Mouse (Mus musculus) right cerebral cortex, postnatal 36 days (tissue): ENCODE results near the gene Tia1.
A peak's percentile ranks its signal among the peaks of the same experiment; 100 is the strongest.

Experiments used
- DNase-seq, 2 experiments: peaks; one replicate each; pipeline ENCODE4 v3.0.0; 2022; ENCODE audit warnings: low spot score in 2 of 2, mixed read lengths in 1 of 2

Tia1 gene

DNA sequence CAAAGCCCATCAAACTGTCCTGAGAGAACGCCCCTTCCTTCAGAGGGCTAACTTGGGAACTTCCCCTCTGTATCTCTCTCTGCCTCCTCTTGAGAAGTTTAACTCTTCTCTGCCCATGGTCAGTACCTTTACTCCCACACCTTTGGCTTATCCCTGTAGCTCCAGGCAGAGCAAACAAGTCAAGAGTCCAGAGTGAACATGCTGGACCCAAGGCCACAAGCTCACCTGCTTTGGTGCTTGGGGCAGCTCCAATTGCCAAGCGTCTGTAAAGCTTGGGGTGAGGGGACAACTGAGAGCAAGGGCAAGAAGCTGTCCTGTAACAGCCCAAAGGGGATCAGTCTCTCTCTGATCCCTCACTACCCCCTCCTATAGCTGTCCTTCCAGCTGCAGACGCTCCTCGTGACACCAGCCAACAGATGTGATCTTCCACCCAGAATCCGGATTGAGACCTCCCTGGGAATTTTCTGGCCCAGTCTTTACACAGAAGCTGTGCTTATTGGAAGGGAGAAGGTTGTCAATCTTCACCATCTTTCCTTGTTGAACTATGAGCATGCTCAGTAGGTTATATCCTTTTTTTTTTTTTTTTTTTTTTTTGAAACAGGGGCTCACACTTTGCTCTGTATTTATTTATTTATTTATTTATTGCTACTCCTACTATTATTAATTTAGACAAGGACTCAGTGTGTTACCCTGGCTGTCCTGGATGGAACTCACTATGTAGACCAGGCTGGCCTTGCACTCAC, 18.5 kb upstream of the Tia1 start:
- no peak for DNase-seq

- DNase-seq = no peak
These were observed 16.7 kb upstream of the Tia1 start for GRCm38 (mm10) chr6:86387313-86387712.

- DNase-seq = no peak
These were observed 15.6 kb upstream of the Tia1 start for GRCm38 (mm10) chr6:86388461-86388860.

DNA sequence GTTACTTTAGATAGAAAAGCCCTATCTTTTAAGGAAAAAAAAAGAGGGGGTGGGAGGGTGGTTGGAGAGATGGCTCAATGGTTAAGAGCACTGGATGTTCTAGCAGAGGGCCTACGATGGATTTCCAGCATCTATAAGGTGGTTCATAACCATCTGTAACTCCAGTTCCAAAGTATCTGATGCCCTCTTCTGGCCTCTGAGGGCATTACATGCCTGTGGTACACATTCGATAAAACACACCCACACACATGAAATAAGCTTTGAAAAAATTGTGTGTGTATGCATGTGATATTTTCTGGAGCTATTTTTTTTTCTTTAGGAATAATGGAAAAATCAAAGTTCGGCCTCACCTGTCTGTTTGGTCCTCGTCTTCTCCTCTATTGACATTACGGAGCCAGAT, 12.7 kb upstream of the Tia1 start:
- DNase-seq = no peak

GRCm38 (mm10) chr6:86393187-86393586, 10.8 kb upstream of the Tia1 start:
- no peak for DNase-seq

- DNase-seq = no peak
These were observed 9.8 kb upstream of the Tia1 start for GRCm38 (mm10) chr6:86394078-86394720.

DNA sequence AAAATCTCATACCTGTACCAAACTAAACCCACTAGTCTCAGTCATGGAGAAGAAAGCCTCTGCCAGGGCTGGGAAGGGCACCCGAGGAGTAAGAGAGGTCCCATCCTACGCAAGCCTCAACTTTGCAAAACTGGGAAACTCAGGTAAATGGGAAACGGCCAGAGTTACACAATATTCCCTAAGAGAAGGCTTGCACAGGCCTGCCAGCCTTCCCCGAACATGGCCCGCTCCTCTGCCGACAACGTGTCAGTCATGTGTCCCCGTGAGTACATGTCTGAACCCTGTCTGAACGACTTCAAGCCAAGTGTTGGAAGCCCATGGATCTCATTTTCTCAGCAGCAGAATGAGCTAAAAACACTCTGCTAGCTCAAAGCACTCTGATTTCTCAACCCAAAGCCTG, 9.0 kb upstream of the Tia1 start:
- DNase-seq = no peak

DNA sequence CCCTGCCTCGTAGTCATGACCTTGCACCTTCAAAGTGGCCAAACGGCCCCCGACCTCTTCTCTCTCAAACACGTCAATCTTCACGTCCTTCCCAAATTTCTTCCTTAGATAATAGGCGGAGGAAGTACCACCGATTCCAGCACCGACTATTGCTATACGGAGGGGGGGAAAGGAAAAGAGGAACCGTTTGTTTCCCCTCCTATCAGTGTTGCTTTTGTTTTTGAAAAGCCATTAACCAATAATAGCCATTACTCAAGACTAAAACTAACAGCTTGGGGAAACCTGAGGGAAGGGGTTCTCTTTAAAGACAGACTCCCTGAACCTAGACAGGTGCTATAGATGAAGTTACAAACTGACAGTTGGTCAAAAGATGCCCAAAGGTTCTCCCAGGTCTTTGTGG, 8.1 kb upstream of the Tia1 start:
- no peak for DNase-seq

- DNase-seq = peak; percentile 78 to 84
These were observed 7.3 kb upstream of the Tia1 start, which contains the start of gene Pcyox1 for GRCm38 (mm10) chr6:86396581-86397256. Gene Pcyox1 (minus strand): TSS chr6:86397154.

DNA sequence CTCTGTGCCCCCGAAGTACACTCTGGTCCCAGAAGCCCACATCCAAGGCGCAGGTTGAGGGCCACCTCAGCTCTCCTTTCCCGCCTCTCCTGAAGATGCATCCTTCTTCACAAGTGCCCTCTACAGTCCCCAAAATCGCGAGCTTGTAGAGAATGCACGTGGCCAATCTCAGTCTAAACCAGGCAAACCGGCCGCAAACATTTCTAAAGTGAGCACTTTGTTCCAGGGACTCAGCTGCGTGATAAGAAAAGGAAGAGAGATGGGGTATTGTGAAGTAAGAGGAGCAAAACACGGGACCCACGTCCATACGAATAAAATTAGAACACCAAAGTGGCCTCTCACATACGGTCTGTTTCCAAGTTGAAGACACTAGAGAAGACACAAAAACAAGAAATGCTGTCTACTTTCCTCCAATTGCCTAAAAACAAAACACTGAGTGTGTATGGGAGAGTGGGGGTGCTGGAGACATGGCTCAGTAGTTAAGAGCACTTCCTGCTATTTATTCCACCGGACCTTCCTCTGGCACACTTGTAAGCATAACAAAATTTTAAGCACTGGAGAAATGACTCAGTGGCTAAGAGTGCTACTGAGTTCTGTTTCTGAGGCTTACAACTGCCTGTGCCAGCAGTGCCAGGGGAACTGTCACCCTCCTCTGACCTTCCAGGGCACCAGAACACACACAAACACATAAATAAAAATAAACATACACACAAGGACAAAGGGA, 6.6 kb upstream of the Tia1 start:
- no peak for DNase-seq

DNA sequence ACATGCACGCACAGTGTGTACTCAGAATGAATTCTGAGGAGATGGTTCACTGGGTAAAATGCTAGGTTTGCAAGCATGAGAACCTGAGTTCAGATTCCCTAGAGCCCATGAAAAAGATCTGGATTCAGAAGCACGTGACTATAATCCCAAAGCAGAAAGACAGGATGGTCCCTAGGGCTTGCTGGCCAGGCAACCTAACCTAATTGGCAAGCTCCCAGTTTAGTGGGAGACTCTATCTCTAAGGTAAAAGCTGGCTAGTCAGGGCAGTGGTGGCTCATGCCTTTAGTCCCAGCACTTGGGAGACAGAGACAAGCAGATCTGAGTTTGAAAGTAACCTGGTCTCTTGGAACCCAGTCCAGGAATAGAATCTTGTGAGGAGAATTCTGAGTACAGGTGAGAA, 5.0 kb upstream of the Tia1 start:
- DNase-seq = no peak

DNA sequence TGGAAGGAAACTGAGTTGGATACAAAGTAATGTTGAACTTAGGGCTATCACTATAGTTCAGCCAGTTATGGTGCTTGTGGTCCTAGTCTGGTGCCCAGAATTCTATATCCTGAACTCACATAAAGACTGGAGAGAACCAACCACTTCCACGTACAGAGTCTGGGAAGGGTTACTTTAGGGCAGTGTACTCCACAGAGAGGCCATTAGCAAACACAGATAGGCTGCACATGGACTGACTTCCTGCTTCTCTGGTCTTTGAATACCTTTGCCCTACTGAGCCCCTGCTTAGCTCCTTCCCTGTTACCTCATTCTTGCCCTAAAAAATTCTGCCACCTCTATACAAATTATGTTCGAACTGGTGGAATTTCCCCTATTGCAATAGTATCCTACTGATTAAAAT, 4.0 kb upstream of the Tia1 start:
- no peak for DNase-seq

GRCm38 (mm10) chr6:86400972-86401371, 3.0 kb upstream of the Tia1 start:
- DNase-seq = peak; percentile 32 to 38

GRCm38 (mm10) chr6:86402681-86403607, 1.1 kb upstream of the Tia1 start:
- no peak for DNase-seq

GRCm38 (mm10) chr6:86403728-86404099, 305 bp upstream of the Tia1 start:
- DNase-seq = peak; percentile 84

GRCm38 (mm10) chr6:86404996-86405395, 977 bp downstream of the Tia1 start:
- no peak for DNase-seq

DNA sequence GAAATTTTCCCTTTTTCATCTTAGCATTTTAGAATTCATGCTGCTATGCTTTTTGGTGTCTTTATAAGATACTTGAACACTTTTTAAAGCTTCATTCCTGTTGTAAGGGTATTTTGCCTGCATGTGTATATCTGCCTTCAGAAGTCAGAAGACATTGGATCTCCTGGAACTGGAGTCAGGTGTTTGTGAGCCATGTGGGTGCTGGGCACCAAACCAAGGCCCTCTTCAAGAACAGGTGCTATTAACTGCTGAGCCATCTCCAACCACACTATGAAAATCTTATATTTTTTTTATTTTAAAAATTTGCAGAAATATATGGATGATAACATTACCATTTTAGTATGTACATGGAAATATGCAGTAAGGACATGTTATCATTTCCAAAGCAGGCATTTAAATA, 2.3 kb downstream of the Tia1 start:
- no peak for DNase-seq

- DNase-seq = no peak
These were observed 14.7 kb downstream of the Tia1 start for GRCm38 (mm10) chr6:86418711-86419110.

DNA sequence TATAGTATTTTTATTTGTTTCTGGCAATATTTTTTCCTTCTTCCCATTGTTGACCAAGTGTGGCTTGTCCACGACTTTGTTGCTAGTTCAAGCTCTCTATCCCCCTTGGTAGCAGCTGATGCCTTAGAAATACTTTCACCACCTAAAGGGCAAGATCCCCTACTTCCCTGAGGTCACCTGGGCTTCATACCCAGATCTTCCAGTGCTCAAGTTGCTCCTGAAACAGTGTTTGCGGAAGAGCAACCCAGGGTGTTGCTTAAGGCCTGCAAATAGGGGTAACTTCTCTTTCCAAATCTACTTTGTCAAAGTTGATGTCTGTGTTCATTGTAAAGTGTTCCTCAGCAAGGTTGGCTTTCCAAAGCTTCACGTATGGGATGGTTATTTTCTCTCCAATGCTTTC, 15.2 kb downstream of the Tia1 start:
- no peak for DNase-seq

DNA sequence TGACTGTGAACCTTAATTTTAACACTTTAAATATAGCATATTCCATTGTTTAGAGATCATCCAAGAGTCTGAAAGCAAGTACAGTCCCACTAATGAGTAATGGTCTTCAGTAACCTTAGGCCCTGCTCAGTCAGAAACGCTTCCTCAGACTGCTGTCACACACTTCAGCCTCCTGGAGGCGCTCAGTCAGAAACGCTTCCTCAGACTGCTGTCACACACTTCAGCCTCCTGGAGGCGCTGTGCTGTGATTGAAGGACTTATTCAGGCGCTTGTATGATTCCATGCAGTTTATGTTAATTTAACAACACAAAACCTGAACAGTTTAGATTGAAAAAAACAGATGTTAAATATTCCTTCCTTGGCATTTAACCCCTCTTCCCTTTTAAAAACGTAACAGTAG, 16.5 kb downstream of the Tia1 start:
- DNase-seq = no peak

- DNase-seq = no peak
These were observed 22.3 kb downstream of the Tia1 start, which contains the start of gene Gm44790 for GRCm38 (mm10) chr6:86426358-86426757. Gene Gm44790 (plus strand): TSS chr6:86426658.
